Mouse (Mus musculus) CD4-positive, CD25-positive, alpha-beta regulatory T cell, adult 4 months (primary cell): ENCODE results near the gene Armc10. TPM values are rescaled to one million over a fixed set of nuclear protein-coding genes. Genes with fewer than 3 reads are reported as not detected.
"Not testable (repeated sequence)": the region's sequence is repeated elsewhere in the genome, so short reads cannot be mapped to it uniquely, and the experiment has no call there.

ENCODE experiments used
- ATAC-seq: one replicate; pipeline ENCODE4 v1.8.0; 2017
- polyA plus RNA-seq, 2 experiments: library from polyadenylated mRNA; unstranded; fragments of 100-300 nt; shearing (Covaris generic); gene quantifications; one replicate each; pipeline ENCODE4 v1.2.1; 2017

Armc10 gene
- 10 to 100 TPM; 35.9 to 38.0 TPM for polyA plus RNA-seq

DNA sequence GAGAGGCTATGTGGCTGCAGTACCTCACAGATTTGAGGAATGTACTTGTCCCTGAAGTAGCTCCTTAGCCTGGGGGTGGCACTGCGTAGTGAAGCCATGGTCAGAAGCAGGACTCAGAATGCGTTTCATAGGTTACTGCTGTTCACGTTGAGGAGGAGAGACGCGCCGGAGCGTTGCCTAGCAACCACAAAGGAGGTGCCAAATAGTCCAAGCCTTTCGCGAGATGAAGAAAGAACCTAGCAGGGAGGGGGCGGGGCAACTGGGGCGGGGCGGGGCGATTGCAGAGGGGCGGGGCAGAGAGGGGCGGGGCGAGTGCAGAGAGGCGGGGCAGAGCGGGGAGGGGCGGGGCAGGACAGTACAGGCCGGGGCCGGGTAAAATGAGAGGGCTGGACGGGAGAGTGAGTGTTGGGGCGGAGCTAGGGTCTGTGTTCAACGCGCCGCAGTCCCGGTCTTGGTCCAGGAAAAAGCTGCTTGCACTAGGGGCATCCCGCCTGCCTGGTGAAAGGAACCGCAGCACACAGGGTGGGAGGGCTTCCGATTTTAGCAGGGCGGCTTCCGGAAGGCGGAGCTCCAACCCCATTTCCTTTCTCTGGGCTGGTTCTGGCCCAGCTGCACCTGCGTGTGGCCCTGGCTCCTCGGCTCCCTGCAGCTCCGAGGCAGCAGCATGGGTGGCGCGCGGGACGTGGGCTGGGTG, at the start of gene Armc10, which contains the start of gene Fbxl13:
Gene Armc10, plus strand, starts transcription at position 375 of the 694 bp plus-strand sequence.
Gene Fbxl13, minus strand, starts transcription at position 196 of the 694 bp plus-strand sequence.
- peak; percentile 93 for ATAC-seq

DNA sequence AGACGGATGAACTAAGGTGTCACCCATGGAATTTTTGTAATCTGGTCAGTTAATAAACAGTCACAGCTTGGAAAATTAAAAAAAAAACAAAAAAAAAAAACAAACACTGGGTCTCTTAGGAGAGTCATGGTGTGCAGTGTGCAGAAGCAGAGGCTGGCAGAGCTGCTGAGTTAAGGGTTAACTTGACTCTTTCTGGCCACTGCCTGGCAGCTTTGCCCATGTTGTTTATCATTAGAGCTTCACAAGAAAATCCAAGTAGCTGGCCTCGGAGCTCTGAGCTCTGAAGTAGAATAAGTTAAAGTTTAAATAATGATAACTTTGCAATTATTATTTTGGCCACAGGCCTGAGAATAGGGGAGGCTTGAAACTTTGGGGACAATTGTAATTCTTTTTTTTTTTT, 46.1 kb upstream of the Armc10 start:
- not testable (repeated sequence) for ATAC-seq

GRCm38 (mm10) chr5:21599961-21600360, 45.7 kb upstream of the Armc10 start:
- ATAC-seq: no peak

DNA sequence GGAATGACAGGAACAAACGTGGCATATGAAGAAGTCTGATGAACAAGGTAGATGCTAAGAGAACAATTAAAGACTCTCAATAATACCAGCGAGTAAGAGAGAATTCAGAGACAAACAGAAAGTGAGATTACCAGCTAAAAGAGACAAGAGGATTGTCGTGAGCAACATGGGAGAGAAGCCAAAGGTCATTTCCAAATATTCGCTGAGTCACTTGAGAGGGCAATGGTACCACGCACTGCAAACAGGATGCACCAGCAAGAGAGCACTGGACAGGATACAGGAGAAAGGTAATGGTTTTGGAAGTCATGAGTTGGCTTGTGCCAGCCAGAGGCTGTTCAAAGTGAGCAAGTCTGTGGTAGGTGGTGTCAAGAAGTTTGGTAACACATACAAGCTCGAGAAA, 39.7 kb upstream of the Armc10 start:
- ATAC-seq: no peak

- ATAC-seq: no peak
Measured at GRCm38 (mm10) chr5:21608311-21609304, 37.0 kb upstream of the Armc10 start.

DNA sequence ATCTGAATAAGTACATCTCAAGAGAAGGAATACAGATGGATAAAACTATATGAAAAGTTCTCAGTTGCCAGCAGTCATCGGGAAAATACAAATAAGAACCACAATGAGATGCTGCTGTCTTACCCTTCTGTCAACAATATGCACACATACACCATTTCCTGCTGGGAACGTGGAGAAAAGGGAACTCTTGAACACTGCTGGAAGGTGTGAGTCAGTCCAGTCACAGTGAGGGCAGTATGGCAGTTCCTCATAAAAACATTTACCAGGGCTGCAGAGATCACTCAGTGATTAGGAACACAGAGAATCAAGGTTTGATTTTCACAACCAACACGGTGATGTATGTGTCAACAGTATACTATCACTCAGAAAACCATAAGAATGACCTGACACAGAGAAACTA, 34.6 kb upstream of the Armc10 start:
- no peak for ATAC-seq

GRCm38 (mm10) chr5:21614299-21614698, 31.3 kb upstream of the Armc10 start:
- not testable (repeated sequence) for ATAC-seq

DNA sequence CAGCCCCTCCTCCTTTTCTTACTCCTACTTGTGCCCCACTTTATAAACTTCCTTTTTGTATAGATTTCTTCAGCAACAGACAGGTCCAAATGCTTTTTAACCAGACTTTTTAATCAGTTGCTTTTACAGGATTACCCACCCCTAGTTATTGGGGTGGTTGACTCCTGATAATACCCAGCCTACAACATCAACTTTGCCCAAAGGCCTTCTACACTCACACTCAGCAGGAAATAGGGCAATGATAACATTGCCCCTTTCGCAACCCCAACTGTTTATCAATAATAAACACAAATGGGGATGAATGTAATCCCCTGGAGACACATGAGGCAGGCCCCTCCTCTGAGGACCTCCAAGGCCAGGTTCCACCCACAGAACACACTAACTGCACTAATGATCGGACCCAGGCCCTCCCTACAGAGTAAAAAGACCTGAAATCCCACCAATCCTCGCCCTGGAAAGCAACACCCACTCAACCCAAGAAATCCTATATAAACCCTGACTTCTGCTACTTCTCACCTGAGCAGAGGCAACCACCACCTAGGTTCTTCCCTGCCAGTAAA, 29.1 kb upstream of the Armc10 start:
- ATAC-seq: no peak

DNA sequence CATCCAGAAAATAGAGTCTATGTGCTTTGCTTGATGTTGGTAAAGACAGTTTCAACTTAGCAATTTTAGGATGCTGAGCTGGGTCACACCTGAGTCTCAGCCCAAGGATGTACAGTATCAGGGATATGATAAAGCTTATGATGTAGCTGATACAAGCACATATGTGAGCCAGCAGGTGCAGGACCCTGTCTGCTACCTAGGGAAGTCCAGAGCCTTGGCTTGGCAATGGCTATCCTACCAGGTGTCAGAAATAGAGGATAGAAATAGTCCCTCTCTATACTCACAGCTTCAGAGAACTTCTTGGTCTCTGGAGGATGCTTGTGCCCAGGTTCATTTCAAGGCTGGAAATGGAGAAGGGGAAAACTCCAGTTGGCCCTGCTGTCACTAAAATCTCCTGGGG, 19.7 kb upstream of the Armc10 start:
- no peak for ATAC-seq

DNA sequence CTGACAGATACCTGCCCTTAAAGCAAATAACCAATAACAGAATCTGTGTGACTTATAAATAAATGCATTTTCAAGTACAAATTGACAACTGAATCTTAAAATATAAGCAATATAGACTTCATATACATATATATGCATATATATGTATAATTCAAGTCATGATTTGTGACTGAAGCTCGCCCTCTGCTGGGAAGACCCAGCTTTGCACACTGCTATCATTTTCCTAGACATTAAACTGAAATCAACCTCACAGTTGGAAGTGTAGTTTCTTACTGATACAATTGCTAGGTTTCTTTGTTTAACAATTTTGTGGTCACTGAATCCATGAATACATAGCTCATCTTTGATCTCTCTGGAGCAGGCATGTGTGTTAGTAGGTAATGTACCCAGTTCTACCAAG, 4.7 kb upstream of the Armc10 start:
- ATAC-seq: no peak

GRCm38 (mm10) chr5:21643606-21644005, 2.0 kb upstream of the Armc10 start:
- ATAC-seq: no peak

DNA sequence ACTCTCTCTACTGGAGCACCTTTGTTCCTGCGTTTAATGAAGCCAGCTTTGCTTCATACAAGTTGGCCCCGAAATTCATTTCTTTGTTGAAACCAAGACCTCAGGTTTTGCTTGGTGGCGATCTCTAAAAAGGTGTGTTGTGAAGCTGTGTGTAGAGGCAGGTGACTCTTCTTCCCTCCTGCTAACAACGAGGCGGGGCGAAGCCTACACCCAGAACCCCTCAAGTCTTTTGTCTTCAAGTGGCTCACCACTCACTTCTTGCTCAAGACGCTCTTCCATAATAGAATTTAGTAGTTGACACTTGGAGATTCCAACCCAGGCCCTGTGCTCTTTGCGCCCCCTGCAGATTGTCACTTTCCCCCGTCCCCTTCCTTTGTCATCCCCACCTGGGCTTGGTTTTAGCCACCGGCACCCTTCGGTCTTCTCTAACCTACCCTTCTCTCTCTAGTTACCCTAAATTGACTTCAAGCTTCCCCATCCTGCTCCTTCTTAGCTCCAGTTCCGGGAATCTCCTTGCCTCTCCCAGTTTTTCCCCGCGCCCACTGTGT, 648 bp upstream of the Armc10 start:
- peak; percentile 6 for ATAC-seq

DNA sequence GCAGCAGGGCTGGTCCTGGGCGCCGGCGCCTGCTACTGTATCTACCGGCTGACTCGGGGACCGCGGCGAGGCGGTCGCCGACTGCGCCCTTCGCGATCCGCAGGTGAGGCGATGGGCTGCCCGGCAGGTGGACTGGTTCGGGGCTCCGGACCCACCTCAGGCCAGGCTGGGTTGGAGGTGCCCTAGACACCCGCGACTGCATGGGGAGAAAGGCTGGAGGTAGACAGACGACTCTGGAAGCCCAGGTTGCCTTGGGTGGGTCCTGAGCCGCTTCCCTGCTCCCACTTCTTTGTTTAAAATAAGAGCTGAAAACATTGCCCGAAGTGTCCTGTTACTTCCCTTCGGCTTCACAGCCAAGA, 499 bp downstream of the Armc10 start:
- no peak for ATAC-seq

DNA sequence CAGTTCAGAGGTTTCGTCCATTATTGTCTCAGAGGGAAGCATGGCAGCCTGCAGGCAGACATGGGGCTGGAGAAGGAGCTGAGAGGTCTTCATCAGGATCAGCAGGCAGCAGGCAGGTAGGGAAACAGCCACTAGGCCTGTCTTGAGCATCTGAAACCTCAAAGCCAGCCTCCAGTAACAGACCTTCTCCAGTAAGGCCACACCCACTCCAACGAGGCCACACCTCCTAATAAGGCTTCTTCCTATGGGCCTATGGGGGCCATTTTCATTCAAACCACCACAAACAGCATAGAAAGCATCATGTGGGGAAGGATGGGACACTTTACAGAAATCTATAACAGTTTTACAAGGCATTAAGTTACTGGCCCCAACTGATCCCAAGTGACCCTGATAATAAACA, 5.1 kb downstream of the Armc10 start:
- no peak for ATAC-seq

GRCm38 (mm10) chr5:21651885-21652612, 6.4 kb downstream of the Armc10 start:
- ATAC-seq: no peak

DNA sequence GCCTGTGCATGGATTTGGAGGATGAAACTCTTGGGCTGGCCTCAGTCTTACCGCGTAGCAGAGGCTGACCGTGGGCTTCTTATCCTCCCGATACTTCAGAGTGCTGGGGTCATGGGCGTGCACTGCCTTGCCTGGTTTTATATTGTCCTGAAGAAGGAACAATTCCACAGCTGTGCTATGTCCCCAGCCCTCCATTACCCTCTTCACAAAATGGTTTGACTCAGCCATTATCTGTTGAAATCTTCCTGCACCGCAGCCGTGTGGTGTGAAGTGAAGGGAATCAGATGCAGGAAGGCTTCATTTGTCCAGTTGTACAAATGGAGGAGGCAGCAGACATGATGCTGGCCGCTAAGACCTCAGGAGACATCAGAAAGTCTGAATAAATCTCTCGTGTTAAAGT, 11.3 kb downstream of the Armc10 start:
- no peak for ATAC-seq

- ATAC-seq: no peak
Measured at GRCm38 (mm10) chr5:21658038-21658437, 12.4 kb downstream of the Armc10 start.

DNA sequence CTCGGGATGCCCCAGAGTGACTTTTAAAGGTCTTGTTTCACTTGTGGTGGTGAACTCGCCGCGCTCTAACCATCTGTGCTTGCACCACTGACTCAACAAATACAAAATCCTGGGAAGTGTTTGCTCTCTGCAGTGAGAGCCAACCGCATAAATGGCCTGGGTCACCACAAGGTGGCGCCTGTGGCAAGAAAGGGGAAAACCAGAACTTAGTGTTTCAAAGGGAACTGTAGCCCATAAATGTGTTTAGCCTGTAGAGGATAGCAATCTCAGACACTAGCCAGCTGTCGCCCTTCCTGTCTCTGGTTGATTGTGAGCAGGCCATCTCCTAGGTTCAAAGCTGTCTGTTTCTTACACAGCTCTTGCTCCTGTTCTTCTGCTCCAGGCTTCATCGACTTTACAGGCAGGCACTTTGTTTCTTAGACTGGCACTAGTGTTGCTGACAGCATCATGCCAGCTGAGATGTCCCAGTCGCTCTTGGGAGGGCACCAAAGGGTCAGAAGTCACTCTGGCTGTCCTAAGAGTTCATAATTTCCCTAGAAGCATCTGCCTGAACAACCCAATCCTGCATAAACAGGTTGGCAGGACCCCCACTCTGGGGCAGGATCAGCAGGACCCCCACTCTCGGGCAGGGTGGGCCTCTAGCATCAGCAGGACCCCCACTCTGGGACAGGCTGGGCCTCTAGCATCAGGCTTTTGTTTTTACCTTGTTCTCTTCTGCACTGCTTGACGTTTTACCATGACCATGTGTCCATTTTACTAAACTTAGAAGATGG, 13.2 kb downstream of the Armc10 start:
- peak; percentile 97 for ATAC-seq

DNA sequence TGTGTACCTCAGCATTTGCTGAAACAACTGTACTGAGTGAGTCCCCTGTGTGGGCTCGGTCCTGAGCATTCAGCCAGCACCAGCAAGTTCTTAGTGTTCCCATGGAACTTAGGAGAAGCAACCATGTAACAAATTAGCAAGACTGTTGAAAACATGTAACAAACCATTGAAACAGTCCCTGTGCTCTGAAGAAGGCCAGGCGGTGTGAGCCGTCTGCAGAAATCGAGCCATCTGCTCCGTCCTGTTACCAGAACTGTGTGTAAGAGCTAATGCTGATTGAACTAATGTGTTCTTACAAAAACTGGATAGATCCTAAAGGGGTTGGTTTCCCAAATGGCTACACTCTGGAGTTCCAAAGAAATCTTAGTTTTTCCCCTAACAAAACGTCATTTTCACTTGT, 15.2 kb downstream of the Armc10 start:
- no peak for ATAC-seq

GRCm38 (mm10) chr5:21663081-21663480, 17.5 kb downstream of the Armc10 start:
- ATAC-seq: no peak
